Mouse (Mus musculus) left cerebral cortex, adult 8-10 months (tissue): Measurements from ENCODE around the gene Cotl1. TPM values are rescaled to one million over a fixed set of nuclear protein-coding genes. Genes with fewer than 3 reads are reported as not detected.

Experiments used
- DNase-seq, 2 experiments: peaks; one replicate each; pipeline ENCODE4 v3.0.0; 2022; ENCODE audit warnings: low spot score in 2 of 2
- total RNA-seq, 4 experiments: library from RNA; stranded (reverse); gene quantifications; 2 replicates each; pipeline ENCODE4 v1.2.4; 2022

Cotl1 gene
- total RNA-seq, 4 experiments from 2014 or later = 52.1 to 105 (median 68.9) TPM

GRCm38 (mm10) chr8:119788607-119789381 is 51.5 kb downstream of the Cotl1 start:
- no peak for DNase-seq

GRCm38 (mm10) chr8:119787341-119787740 is 53.0 kb downstream of the Cotl1 start:
- DNase-seq = no peak

DNA sequence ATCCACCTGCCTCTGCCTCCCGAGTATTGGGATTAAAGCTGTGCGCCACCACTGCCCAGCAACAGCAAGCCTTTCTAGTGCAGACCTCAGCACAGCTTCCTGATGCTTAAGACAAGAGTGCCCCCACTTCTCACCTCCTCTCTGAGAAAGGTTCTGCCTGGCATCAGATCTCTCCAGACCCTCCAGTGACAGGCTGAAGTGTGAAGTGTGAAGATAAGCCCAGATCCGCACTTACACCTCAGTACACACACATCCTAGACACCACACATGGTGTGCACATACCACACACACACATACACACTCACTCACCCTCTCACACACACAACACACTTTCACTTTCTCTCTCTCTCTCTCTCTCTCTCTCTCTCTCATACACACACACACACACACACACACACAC is 53.5 kb downstream of the Cotl1 start:
- DNase-seq = no peak

- no peak for DNase-seq
Observed at GRCm38 (mm10) chr8:119785764-119786405, 54.5 kb downstream of the Cotl1 start.

DNA sequence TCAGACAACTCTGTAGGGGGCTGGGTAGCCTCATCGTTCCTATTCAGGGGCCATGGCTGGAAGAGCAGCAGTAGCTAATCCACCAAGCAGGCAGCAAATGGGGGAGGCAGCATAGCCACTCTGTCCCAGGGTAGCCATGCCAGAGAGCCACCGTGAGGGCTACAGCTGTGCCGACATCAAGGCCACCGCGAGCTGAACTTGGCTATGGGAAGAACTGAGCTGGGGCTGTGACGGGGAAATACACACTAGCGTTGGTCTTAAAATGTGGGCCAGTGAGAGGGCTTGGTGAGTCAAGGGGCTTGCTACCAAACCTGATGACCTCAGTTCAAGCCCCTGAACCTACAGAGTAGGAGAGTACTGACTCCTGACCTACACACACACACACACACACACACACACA is 55.7 kb downstream of the Cotl1 start:
- no peak for DNase-seq

DNA sequence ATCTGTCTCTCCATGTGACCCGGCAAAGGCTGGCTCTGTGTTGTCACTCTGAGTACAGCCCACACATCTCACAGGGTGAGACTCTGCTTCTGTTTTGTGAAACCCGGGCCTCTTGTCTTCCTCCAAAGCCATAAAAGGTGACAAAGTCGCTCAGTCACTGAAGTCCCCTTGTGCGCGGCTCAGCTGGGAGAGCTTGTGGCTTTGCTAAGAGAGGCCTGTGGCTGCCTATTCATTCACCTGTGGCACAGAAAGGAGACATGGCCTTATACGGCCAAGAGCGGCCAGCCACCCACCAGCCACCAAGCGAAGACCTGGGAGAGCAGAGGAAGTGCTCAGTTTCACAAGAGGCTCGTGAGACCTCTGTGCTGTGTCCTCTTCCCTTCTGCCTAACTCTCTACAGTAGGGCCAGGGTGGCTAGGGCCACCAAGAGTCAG is 56.2 kb downstream of the Cotl1 start:
- no peak for DNase-seq

- no peak for DNase-seq
Observed at GRCm38 (mm10) chr8:119783579-119783978, 56.8 kb downstream of the Cotl1 start.

- peak; percentile 59 to 67 for DNase-seq
Observed at GRCm38 (mm10) chr8:119782715-119783114, 57.6 kb downstream of the Cotl1 start.

- no peak for DNase-seq
Observed at GRCm38 (mm10) chr8:119781086-119781840, 59.1 kb downstream of the Cotl1 start.

GRCm38 (mm10) chr8:119780402-119781049 is 59.8 kb downstream of the Cotl1 start:
- DNase-seq = no peak

DNA sequence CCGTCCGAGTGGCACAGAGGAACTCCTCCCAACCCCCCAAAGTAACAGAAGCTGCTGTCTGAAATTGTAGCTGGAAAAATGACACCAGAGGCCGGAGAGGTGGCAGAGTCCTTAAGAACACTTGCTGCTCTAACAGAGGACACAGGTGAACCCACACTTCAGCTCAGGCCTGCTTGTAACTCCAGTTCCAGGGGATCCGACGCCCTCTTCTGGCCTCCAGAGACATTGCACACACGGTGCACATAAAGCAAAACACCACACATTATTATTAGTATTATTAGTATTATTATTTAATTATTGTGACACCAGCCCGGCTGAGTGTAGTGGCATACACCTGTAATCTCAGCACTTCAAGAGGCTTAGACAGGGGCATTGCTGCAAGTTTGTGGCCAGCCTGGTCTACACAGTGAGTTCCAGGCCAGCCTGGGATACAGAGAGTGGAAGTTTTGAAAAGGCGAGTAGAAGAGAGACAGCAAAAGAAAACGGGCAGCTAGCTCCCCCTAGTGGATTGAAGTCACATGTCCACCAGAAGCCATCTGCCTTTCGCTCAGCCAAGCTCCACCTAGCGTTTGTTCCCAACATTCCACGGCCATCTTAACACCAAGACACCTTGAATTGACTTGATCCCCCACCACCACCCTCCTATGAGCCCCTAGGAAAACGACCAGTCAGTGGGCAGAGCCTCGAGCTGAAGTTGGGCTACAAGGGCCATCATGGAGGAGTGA is 61.2 kb downstream of the Cotl1 start:
- peak; percentile 60 to 74 for DNase-seq

GRCm38 (mm10) chr8:119778263-119778662 is 62.1 kb downstream of the Cotl1 start, which contains the start of gene Tldc1:
Gene Tldc1, minus strand, starts transcription at chr8:119778416.
- DNase-seq = peak; percentile 96 to 100

GRCm38 (mm10) chr8:119777765-119778164 is 62.6 kb downstream of the Cotl1 start:
- DNase-seq = no peak

DNA sequence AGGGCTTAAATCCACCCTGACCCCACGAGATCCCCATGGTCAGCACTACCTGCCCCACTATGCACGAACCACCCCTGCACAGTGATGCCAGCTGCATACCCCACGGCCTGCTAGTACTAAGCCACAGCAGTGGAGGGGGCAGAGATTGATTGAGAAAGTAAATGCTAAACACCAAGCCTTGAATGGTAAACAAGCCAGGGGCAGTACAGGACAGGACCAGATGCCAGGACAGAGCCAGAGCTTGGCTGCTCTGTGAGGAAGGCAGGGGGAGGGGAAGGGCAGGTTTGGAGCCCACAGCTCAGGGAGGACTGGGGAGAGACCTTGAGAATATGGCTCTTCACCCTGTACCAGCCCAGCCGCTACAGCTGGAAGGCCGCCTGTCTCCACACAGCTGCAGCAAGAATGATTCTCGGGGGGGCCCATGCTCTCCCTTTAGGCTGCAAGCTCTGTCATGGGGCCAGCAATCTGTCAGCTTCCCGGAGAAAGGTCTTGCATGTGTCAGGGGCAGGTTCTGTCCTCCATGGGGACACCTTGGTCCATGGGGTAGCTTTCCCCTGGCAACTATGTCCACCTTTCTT is 63.6 kb downstream of the Cotl1 start:
- no peak for DNase-seq

DNA sequence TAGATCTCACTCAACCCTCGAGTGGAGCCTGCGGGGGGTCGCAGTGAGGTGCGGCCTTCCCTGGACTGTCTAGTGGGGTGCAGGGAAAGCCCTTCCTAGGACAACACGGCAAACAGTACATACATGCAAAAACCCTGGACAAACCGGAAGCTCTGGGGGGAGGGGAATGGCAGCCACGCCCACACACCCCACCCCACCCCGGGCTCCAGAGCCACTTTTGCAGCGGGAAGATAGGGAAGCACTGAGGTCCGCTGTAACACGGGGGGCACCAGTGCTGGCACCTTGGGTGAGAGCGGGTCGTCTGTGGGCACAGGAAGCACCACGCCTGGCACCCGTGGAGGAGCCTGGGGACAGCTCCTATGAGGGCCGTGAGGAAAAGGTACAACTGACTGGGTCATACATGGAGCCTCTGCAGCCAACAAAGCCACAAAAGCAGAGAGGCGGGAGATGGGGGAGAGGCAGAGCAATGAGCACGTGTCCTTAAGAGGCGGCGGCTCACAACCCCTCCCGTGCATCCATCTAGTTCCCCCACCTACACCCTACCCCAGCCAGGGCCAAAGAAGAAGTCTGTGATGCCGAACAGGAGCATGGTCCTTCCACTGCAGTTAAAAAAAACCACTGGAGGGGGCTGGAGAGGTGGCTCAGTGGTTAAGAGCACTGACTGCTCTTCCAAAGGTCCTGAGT is 74.4 kb downstream of the Cotl1 start:
- DNase-seq = no peak

DNA sequence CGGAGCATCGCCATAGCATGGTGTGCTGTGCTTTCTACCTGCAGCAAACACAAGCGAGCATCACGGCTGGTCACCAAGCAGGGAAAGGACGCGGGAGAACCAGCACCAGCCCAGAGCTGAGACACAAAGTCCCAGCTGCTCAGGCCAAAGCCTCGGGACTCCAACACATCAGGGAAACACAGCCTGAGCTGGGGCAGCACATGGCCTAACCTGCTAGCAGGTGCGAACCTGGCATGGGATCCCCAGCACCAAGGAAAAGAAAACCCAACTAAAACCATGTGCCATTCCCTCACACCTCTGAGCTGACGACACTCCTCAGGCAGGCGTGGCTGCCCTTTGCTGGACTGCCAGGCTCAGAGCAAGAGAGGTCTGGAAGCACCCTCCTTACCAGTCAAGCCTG is 75.0 kb downstream of the Cotl1 start:
- DNase-seq = no peak

- DNase-seq = no peak
Observed at GRCm38 (mm10) chr8:119762226-119763220, 77.8 kb downstream of the Cotl1 start.

DNA sequence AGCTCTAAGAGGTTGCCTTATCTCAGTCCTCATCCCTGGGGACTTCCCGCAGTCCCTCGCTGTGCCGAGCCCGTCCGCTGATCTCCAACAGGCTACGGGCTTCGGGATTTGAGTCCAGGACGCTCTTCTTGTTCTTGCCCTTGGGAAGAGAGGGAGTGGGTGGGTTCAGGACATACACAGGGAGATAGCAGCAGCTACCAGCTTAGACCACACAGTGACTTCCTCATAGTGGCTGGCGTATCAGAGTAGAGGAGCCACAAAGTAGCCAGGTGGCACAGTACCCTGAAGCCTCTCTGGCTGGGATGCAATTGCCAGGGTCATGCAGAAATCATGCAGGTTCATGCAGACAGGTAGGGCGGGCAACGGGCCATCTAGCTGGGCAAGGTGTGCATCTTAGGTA is 78.7 kb downstream of the Cotl1 start:
- DNase-seq = no peak
